Mouse (Mus musculus) ES-E14 (cell line): Measurements from ENCODE around the gene Inafm2. TPM values are rescaled to one million over a fixed set of nuclear protein-coding genes. Genes with fewer than 3 reads are reported as not detected.

Experiments used
- DNase-seq: peaks from one replicate; pipeline ENCODE4 v3.0.0-alpha.2; 2013; ENCODE audit warnings: low read depth, low spot score
- H3K27ac ChIP-seq: 2 replicates; pipeline ENCODE4 v1.5.1; 2012; ENCODE audit warnings: low read depth, mild to moderate bottlenecking, low read length, moderate library complexity, mixed read lengths; ENCODE audit not compliant: poor library complexity, insufficient read depth, severe bottlenecking
- H3K36me3 ChIP-seq: 2 replicates; pipeline ENCODE4 v1.6.1; 2012; ENCODE audit warnings: mild to moderate bottlenecking, low read length, moderate library complexity, mixed read lengths; ENCODE audit not compliant: control insufficient read depth, poor library complexity, insufficient read depth, severe bottlenecking
- H3K4me1 ChIP-seq, 2 experiments: fragments of 150-350 bp in 1 of 2; sonication (generic) in 1 of 2; 2 replicates each; pipeline ENCODE4 v1.6.1; 2012; ENCODE audit warnings: low read length in 2 of 2, mild to moderate bottlenecking in 1 of 2, mixed read lengths in 1 of 2; ENCODE audit not compliant: control insufficient read depth in 2 of 2, insufficient read depth in 2 of 2, poor library complexity in 1 of 2
- H3K4me3 ChIP-seq, 2 experiments: fragments of 150-350 bp in 1 of 2; sonication (generic) in 1 of 2; 2 replicates each; pipeline ENCODE4 v1.5.1; 2012; ENCODE audit warnings: low read length in 2 of 2, low read depth in 1 of 2, mild to moderate bottlenecking in 1 of 2, mixed read lengths in 1 of 2; ENCODE audit not compliant: insufficient read depth in 1 of 2, poor library complexity in 1 of 2, severe bottlenecking in 1 of 2
- H3K9ac ChIP-seq: 2 replicates; pipeline ENCODE4 v1.6.1; 2012; ENCODE audit warnings: low read depth, mild to moderate bottlenecking, low read length, mixed read lengths; ENCODE audit not compliant: poor library complexity, insufficient read depth, severe bottlenecking
- H3K9me3 ChIP-seq: fragments of 150-350 bp; sonication (generic); 2 replicates; pipeline ENCODE4 v1.6.1; 2012; ENCODE audit warnings: low read depth, mild to moderate bottlenecking, low read length; ENCODE audit not compliant: control insufficient read depth, insufficient read depth
- CHD2 ChIP-seq: IDR thresholded peaks from 2 replicates; pipeline ENCODE4 v1.6.1; 2014; ENCODE audit warnings: mild to moderate bottlenecking, low read depth, low read length, inconsistent platforms
- HCFC1 ChIP-seq: IDR thresholded peaks from 2 replicates; pipeline ENCODE4 v1.6.1; 2012; ENCODE audit warnings: low read length, inconsistent platforms, borderline replicate concordance; ENCODE audit not compliant: insufficient read depth
- MAFK ChIP-seq: IDR thresholded peaks from 2 replicates; pipeline ENCODE4 v1.6.1; 2014; ENCODE audit warnings: mild to moderate bottlenecking, low read depth, low read length, inconsistent platforms; ENCODE audit not compliant: insufficient read depth
- ZC3H11A ChIP-seq: IDR thresholded peaks from 2 replicates; pipeline ENCODE4 v1.6.1; 2012; ENCODE audit warnings: low read depth, mild to moderate bottlenecking, inconsistent platforms, low read length, borderline replicate concordance
- ZNF384 ChIP-seq: IDR thresholded peaks from 2 replicates; pipeline ENCODE4 v1.6.1; 2012; ENCODE audit warnings: low read depth, low read length, inconsistent platforms
- in situ Hi-C, 2 experiments: fragments of 600-800 bp; cut with MboI; formaldehyde crosslinking; loops; one replicate each; pipeline ENCODE4 v1.15.1; 2025; ENCODE audit warnings: low sequenced_read_pairs in 2 of 2, inconsistent platforms in 1 of 2; ENCODE audit not compliant: unreplicated experiment in 2 of 2
- total RNA-seq: library from RNA; depleted of rRNA; stranded (reverse); fragments of 300-350 nt; gene quantifications from 2 replicates; pipeline ENCODE4 v1.2.3, GENCODE M21; 2012

Inafm2 gene
- total RNA-seq, 1 experiment, result 2.7 TPM

GRCm38 (mm10) chr2:118729816-118730621 is 15.5 kb upstream of the Inafm2 start:
- H3K9ac ChIP-seq, result no peak overlapping the region
- in situ Hi-C loops, result no loop called here
- peaks cover 0 to 4% of the 10 kb centered on the region in 2 experiments; a peak in 1 of 4 replicates for H3K4me1 ChIP-seq
- TF ChIP-seq ZC3H11A (no peak), MAFK (no peak), CHD2 (no peak), HCFC1 (no peak), ZNF384 (no peak)
- no peak overlapping the region for H3K4me3 ChIP-seq
- H3K9me3 ChIP-seq, result no peaks in the 10 kb centered on the region
- no peaks in the 10 kb centered on the region for H3K36me3 ChIP-seq
- no peak for DNase-seq
- no peak overlapping the region for H3K27ac ChIP-seq

- Histone ChIP-seq H3K36me3 (no peaks in the 10 kb centered on the region), H3K27ac (no peak overlapping the region), H3K9me3 (no peaks in the 10 kb centered on the region), H3K9ac (no peak overlapping the region), H3K4me3 (no peak overlapping the region), H3K4me1 (peaks cover 0 to 4% of the 10 kb centered on the region in 2 experiments; a peak in 1 of 4 replicates)
- DNase-seq, result no peak
- in situ Hi-C loops, result no loop called here
- TF ChIP-seq HCFC1 (no peak), CHD2 (no peak), ZC3H11A (0 out of 2 replicates have a peak, but pooled peaks have one; percentile 19), MAFK (no peak), ZNF384 (no peak)
Observed at GRCm38 (mm10) chr2:118730622-118730915, 15.0 kb upstream of the Inafm2 start.

GRCm38 (mm10) chr2:118731981-118732380 is 13.6 kb upstream of the Inafm2 start:
- in situ Hi-C loops, result no loop called here
- Histone ChIP-seq H3K36me3 (no peaks in the 10 kb centered on the region), H3K27ac (no peak overlapping the region), H3K9ac (no peak overlapping the region), H3K4me1 (peaks cover 0 to 4% of the 10 kb centered on the region in 2 experiments; a peak in 1 of 4 replicates), H3K9me3 (no peaks in the 10 kb centered on the region), H3K4me3 (no peak overlapping the region)
- DNase-seq, result no peak
- TF ChIP-seq MAFK, result no peak
- no peak for TF ChIP-seq ZNF384
- no peak for TF ChIP-seq CHD2
- TF ChIP-seq HCFC1, result no peak
- TF ChIP-seq ZC3H11A, result no peak

- Histone ChIP-seq H3K36me3 (no peaks in the 10 kb centered on the region), H3K9me3 (no peaks in the 10 kb centered on the region), H3K9ac (no peak overlapping the region), H3K27ac (no peak overlapping the region), H3K4me1 (peaks cover 0 to 1% of the 10 kb centered on the region in 2 experiments; a peak in 1 of 4 replicates), H3K4me3 (no peak overlapping the region)
- TF ChIP-seq ZNF384 (no peak), MAFK (no peak), CHD2 (no peak), ZC3H11A (no peak), HCFC1 (no peak)
- no peak for DNase-seq
- in situ Hi-C loops, result no loop called here
Observed at GRCm38 (mm10) chr2:118733341-118733740, 12.2 kb upstream of the Inafm2 start.
